Mouse (Mus musculus): ENCODE data around the gene Usp7. TPM values are rescaled to one million over a fixed set of nuclear protein-coding genes. Genes with fewer than 3 reads are reported as not detected.

The Usp7 gene
- polyA plus RNA-seq (2015; fragmentation: Nextera tagmentation; extraction: Ambion mirVana) = 32.2 and 34.2 TPM in 2 replicates

- Histone ChIP-seq H3K36me3 (replicated peaks) (no peaks in the 10 kb centered on the region), H3K9ac (no peak within 1 kb of the TSS), H3K4me2 (no peak within 1 kb of the TSS), H3K27me3 (replicated peaks) (no peaks in the 10 kb centered on the region), H3K9me3 (no peaks in the 10 kb centered on the region), H3K27ac (no peak within 1 kb of the TSS), H3K4me3 (no peak within 1 kb of the TSS), H3K4me1 (no peaks in the 10 kb centered on the region)
- whole genome bisulfite sequencing = 93% methylated on average over 20 of the region's 20 CpGs
- no peak for ATAC-seq (replicated peaks)
Measured at GRCm38 (mm10) chr16:8791949-8792557, at the start of gene Usp7. Gene Usp7, minus strand, starts transcription at chr16:8792308.

DNA sequence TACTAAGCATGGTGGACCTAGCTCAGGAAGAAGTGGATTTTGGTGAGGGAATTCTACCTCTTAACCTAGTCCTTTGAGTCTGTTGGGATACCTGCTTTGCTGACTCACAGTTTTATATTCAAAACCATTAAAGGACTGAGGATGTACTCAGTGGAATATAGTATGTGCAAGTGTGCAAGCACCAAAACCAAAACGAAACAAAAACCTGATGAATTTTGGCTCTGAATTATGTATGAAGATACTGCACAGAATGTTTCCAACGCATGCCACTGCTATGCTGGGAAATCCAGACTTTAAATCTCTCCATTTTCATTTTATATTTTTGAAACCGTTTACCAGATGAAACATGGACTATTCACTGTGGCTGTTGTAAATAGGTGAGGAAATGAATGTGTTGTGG is 48.4 kb upstream of the Usp7 start:
- Histone ChIP-seq H3K9me3 (no peaks in the 10 kb centered on the region), H3K27ac (no peak overlapping the region), H3K9ac (no peak overlapping the region), H3K27me3 (replicated peaks) (no peaks in the 10 kb centered on the region), H3K4me2 (no peak overlapping the region), H3K4me3 (no peak overlapping the region), H3K36me3 (replicated peaks) (peaks cover 22% of the 10 kb centered on the region), H3K4me1 (peaks cover 7% of the 10 kb centered on the region)
- ATAC-seq (replicated peaks) = no peak
- 85% methylated on average over 3 of the region's 3 CpGs for WGBS

- Histone ChIP-seq H3K4me2 (no peak overlapping the region), H3K9ac (no peak overlapping the region), H3K4me1 (peaks cover 22% of the 10 kb centered on the region), H3K4me3 (no peak overlapping the region), H3K9me3 (no peaks in the 10 kb centered on the region), H3K27ac (no peak overlapping the region), H3K36me3 (replicated peaks) (peaks cover 20% of the 10 kb centered on the region), H3K27me3 (replicated peaks) (no peaks in the 10 kb centered on the region)
- ATAC-seq (replicated peaks) = no peak
Measured at GRCm38 (mm10) chr16:8838921-8839320, 46.8 kb upstream of the Usp7 start.

DNA sequence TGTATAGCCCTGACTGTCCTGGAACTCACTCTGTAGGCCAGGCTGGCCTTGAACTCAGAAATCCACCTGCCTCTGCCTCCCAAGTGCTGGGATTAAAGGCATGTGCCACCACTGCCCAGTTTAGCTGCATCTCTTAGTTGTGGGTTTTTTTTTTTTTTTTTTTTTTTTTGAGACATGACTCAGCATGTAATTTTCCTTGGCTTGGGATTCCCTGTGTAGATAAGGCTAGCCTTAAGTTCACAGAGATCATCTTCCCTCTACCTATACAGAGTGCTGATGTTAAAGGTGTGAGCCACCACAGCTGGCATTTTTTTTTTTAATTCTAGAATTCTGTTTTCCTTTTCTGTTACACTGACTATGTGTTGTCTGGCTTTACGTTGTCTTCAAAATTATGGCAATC is 45.5 kb upstream of the Usp7 start:
- Histone ChIP-seq H3K36me3 (replicated peaks) (peaks cover 10% of the 10 kb centered on the region), H3K9ac (no peak overlapping the region), H3K27me3 (replicated peaks) (no peaks in the 10 kb centered on the region), H3K4me2 (no peak overlapping the region), H3K9me3 (no peaks in the 10 kb centered on the region), H3K27ac (no peak overlapping the region), H3K4me3 (no peak overlapping the region), H3K4me1 (peaks cover 30% of the 10 kb centered on the region)
- ATAC-seq (replicated peaks) = no peak
- 93% methylated on average over 1 of the region's 1 CpGs for WGBS

- Histone ChIP-seq H3K27me3 (replicated peaks) (no peaks in the 10 kb centered on the region), H3K4me2 (no peak overlapping the region), H3K9ac (no peak overlapping the region), H3K4me3 (no peak overlapping the region), H3K36me3 (replicated peaks) (peaks cover 13% of the 10 kb centered on the region), H3K27ac (no peak overlapping the region), H3K4me1 (peaks cover 36% of the 10 kb centered on the region), H3K9me3 (no peaks in the 10 kb centered on the region)
- ATAC-seq (replicated peaks) = no peak
- 90% methylated on average over 1 of the region's 1 CpGs for WGBS
Measured at GRCm38 (mm10) chr16:8836876-8837275, 44.8 kb upstream of the Usp7 start.

DNA sequence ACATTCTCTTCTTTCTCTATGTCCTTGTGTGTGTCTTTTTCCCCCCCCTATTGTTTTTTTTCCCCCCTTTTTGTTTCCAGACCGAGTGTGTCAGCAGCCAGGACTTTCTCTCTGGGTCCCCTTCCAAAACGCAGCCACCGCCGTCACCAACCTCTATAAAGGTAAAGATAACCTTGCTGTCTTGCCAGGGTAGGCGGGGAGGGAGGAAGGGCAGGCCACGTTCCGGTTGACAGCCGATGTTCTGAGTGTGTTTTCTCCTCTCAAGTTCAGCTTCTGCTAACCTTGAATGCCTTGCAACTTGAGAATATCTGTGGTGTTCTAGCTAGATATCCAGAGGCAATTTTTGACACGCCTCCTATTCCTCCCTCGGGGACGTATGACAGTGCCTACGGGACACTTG is 39.1 kb upstream of the Usp7 start:
- peak overlapping the region; percentile 69 for H3K4me3 ChIP-seq
- peak overlapping the region; percentile 70 for H3K4me2 ChIP-seq
- ATAC-seq (replicated peaks) = no peak
- H3K27ac ChIP-seq = peak overlapping the region; percentile 91
- H3K9ac ChIP-seq = peak overlapping the region; percentile 87
- peaks cover 42% of the 10 kb centered on the region for H3K4me1 ChIP-seq
- H3K9me3 ChIP-seq = no peaks in the 10 kb centered on the region
- no peaks in the 10 kb centered on the region for H3K27me3 ChIP-seq (replicated peaks)
- under 1% methylated on average over 12 of the region's 12 CpGs for WGBS
- 0 out of 2 replicates have a peak, but pooled peaks cover 3% of the 10 kb centered on the region for H3K36me3 ChIP-seq (replicated peaks)

DNA sequence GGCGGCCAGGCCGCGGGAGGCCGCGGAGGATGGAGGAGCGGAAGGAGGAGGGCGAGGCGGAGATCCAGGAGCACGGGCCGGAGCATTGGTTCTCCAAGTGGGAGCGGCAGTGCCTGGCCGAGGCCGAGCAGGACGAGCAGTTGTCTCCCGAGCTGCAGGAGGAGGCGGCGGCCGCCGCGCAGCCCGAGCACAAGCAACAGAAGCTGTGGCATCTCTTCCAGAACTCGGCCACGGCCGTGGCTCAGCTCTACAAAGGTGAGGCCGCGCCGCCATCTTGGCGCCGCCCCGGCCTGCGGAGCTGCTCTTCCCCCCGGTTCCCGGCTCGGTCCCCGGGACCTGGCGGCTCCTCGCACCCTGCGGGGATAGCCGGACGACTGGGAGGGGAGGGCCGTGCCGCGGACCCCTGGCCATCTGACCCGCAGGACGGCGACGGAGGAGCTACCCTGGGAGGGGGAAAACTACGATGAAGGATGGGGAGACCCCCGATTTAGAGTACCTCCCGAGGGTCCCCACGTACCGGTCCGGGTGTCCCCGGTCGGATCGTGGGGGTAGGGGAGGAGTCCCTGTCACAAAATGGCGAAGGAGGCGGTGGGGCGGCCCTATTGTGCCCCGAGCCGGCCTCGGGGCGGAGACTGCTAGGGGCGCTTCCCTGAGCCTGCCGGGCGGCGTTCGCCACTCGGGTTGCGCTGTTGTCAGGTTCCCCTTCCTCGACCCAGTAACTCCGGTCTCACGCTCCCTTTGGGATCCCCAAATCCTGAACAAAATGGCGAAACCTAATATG is 38.5 kb upstream of the Usp7 start:
- Histone ChIP-seq H3K27ac (peak overlapping the region; percentile 91), H3K27me3 (replicated peaks) (no peaks in the 10 kb centered on the region), H3K4me3 (peak overlapping the region; percentile 69), H3K36me3 (replicated peaks) (0 out of 2 replicates have a peak, but pooled peaks cover 3% of the 10 kb centered on the region), H3K9me3 (no peaks in the 10 kb centered on the region), H3K4me2 (peak overlapping the region; percentile 70), H3K9ac (peak overlapping the region; percentile 87), H3K4me1 (peaks cover 40% of the 10 kb centered on the region)
- ATAC-seq (replicated peaks) = peak; percentile 30
- under 1% methylated on average over 73 of the region's 74 CpGs for WGBS

DNA sequence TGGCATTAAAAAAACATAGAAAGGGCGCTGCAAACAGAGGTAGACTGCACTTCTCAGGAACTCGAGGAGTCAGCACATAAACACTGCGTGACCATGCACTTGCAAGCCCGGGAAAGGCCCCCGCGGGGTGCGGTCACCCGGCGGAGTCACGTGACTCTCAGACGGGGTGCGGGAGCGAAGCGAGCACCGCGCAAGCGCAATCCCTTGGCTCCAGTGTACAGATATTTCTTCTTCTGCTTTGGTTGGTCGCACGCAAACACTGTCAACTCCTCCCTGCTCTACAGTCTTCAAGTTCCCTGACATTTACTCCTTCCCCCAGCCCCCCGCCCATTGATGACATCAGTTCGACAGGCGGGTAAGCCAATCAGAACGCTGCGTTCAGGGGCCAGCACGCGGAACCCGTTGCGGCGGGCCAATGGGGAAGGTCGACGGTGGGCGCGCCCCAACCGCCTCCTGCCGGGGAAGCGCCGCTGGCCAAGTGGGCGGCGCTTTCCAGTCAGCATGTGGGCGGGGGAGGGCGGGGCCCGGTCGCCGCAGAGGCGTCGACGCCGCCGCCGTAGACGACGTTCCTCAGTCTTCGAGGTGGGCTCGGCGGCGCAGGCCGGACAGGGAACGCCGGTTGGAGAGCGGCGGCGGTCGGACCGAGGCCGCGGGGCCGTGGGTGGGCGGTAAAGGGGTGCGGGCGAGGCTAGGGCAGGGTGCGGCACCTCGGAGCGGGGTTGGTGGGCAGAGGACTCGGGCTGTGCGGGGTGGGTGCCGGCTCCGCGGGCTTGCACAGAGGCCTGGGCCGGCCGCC is 37.7 kb upstream of the Usp7 start, which contains the start of gene 1810013L24Rik:
Gene 1810013L24Rik, plus strand, starts transcription at position 537 of the 796 bp plus-strand sequence.
- peak within 1 kb of the TSS; percentile 91 for H3K27ac ChIP-seq
- ATAC-seq (replicated peaks) = peak; percentile 96
- under 1% methylated on average over 79 of the region's 80 CpGs for WGBS

DNA sequence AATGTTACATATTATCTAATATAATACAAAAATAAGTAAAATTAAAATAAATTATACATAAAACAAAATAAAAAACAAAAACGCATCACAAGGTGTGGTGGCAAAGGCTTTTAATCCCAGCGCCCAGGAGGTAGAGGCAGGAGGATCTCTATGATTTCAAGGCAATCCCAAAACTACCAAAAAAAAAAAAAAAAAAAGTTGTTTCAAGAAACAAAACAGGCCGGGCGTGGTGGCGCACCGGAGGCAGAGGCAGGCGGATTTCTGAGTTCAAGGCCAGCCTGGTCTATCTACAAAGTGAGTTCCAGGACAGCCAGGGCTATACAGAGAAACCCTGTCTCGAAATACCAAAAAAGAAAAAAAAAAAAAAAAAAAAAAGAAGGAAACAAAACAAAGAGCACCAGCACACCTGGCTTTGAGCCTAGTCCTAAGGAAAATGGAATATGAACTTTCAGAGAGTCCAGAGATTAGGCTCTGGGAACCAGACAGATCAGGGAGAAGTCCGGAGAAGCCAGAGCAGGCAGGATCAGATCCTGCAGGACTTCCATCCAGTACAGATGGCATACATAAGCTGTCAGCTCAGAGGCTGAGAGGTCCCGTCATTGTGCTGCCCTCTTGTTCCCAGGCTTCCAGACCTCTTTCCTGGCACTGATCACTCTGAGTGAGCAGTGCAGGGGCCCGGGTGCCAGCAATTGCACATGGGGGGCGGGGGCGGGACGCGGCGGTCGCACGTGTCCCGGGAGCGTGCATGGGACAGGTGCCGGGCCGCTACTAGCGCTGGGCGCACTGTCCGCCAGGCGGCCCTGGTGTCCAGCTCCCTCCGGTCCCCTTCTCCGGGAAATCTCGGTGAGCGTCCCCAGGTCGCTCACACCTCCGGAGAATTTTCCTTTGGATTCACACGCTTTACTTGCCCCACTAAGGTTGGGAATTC is 36.8 kb upstream of the Usp7 start:
- no peaks in the 10 kb centered on the region for H3K27me3 ChIP-seq (replicated peaks)
- peak overlapping the region; percentile 96 for H3K4me2 ChIP-seq
- peaks cover 23% of the 10 kb centered on the region for H3K4me1 ChIP-seq
- H3K27ac ChIP-seq = peak overlapping the region; percentile 88
- H3K36me3 ChIP-seq (replicated peaks) = 0 out of 2 replicates have a peak, but pooled peaks cover 3% of the 10 kb centered on the region
- H3K9me3 ChIP-seq = no peaks in the 10 kb centered on the region
- ATAC-seq (replicated peaks) = peak; percentile 57
- H3K4me3 ChIP-seq = peak overlapping the region; percentile 69
- H3K9ac ChIP-seq = peak overlapping the region; percentile 54
- WGBS = 13% methylated on average over 33 of the region's 33 CpGs

More for the DNA sequence above, 37.7 kb upstream of the Usp7 start, which contains the start of gene 1810013L24Rik:
- no peaks in the 10 kb centered on the region for H3K9me3 ChIP-seq
- peak within 1 kb of the TSS; percentile 69 for H3K4me3 ChIP-seq
- H3K27me3 ChIP-seq (replicated peaks) = no peaks in the 10 kb centered on the region
- 0 out of 2 replicates have a peak, but pooled peaks cover 3% of the 10 kb centered on the region for H3K36me3 ChIP-seq (replicated peaks)
- peaks cover 31% of the 10 kb centered on the region for H3K4me1 ChIP-seq
- H3K4me2 ChIP-seq = peak within 1 kb of the TSS; percentile 96
- peak within 1 kb of the TSS; percentile 87 for H3K9ac ChIP-seq

DNA sequence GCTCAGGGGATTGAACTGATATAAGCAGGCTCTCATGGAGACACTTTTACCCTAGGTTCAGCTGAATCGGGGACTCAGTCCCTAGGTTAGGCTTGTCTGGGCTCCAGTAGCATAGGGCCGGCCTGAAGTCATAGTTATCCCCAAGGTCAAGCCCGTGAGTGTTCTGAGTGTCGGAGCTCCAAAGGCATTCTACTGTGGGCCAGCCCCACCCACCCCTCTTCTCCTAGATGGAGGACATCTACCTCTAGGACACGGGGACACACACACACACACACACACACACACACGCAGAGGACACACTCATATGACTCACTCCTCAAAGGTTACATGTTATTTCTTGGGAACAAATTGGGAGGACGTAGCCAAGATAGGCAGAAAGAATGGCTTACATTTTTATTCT is 35.3 kb upstream of the Usp7 start:
- H3K4me2 ChIP-seq = no peak overlapping the region
- no peak overlapping the region for H3K27ac ChIP-seq
- no peak overlapping the region for H3K4me3 ChIP-seq
- WGBS = 94% methylated on average over 7 of the region's 7 CpGs
- H3K9me3 ChIP-seq = no peaks in the 10 kb centered on the region
- no peaks in the 10 kb centered on the region for H3K27me3 ChIP-seq (replicated peaks)
- peaks cover 9% of the 10 kb centered on the region for H3K4me1 ChIP-seq
- H3K36me3 ChIP-seq (replicated peaks) = 0 out of 2 replicates have a peak, but pooled peaks cover 1% of the 10 kb centered on the region
- no peak for ATAC-seq (replicated peaks)
- H3K9ac ChIP-seq = no peak overlapping the region

DNA sequence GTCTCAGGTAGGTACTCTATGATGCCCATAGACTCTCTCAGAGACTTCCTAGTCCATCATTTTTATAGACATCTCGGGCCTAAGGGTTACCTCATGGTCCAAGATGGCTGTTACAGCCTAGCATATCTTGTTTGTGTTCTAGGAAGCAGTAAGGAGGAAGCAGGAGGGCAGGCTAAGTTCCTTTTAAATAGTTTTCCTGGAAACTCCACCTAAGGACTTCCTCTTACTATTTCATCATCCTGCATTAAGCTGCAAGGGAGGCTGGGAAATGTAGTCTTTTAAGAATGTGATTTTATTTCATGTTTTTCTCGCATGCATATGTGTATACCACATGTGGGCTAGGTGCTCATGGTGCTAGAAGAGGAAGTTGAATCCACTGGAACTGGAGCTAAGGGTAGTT is 31.6 kb upstream of the Usp7 start:
- no peaks in the 10 kb centered on the region for H3K9me3 ChIP-seq
- no peaks in the 10 kb centered on the region for H3K36me3 ChIP-seq (replicated peaks)
- no peak overlapping the region for H3K4me2 ChIP-seq
- ATAC-seq (replicated peaks) = no peak
- H3K27me3 ChIP-seq (replicated peaks) = no peaks in the 10 kb centered on the region
- H3K27ac ChIP-seq = no peak overlapping the region
- H3K9ac ChIP-seq = no peak overlapping the region
- no peaks in the 10 kb centered on the region for H3K4me1 ChIP-seq
- no peak overlapping the region for H3K4me3 ChIP-seq
- WGBS = 70% methylated on average over 2 of the region's 2 CpGs

Measured in midbrain, embryonic 15.5 days (tissue).